Mouse (Mus musculus): Measurements from ENCODE around the gene Klhdc7a.

DNA sequence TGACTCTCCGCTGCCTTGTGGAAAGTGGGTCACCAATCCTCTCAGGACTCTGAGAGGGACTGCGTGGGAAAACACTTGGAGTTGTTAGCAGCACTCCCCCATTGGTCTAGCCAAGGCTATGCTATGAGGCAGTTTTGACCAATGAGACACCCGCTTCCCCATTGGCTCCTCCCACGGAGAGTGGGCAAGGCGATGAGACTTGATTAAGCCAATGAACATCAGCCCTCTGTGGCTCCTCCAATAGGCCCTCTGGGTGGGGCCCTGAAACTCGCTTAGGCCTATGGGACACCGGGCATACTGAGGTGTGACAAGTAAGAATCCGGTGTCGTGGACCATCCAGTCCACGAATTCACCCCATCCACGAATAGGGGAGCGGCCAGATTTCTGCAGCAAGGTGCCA is 36.3 kb upstream of the Klhdc7a start:
- TF ChIP-seq CTCF (IDR thresholded peaks at IDR 0.05; ENCODE audit: low read depth, low read length), result no peak
- no peak for TF ChIP-seq GATA1 (IDR thresholded peaks at IDR 0.05; ENCODE audit: borderline replicate concordance, low read length)
- no peak for TF ChIP-seq TAL1 (conservative IDR thresholded peaks at IDR 0.05; ENCODE audit: low read depth, low read length)

All from G1E (cell line).